Mouse (Mus musculus) forebrain, embryonic 11.5 days (tissue): ENCODE results near the gene Taf10. TPM values are rescaled to one million over a fixed set of nuclear protein-coding genes. Genes with fewer than 3 reads are reported as not detected.

ENCODE experiments used
- ATAC-seq: fragments of 200-750 bp; cut with Nextera tagmentation; replicated peaks from 2 replicates; pipeline ENCODE4 v1.8.0; 2017; ENCODE audit warnings: moderate TSS enrichment; ENCODE audit not compliant: low FRiP score
- DNase-seq: peaks from one replicate; pipeline ENCODE4 v3.0.0-alpha.2; 2017; ENCODE audit warnings: low spot score
- H3K27ac ChIP-seq: fragments of 300-500 bp; sonication (generic); 2 replicates; pipeline ENCODE4 v1.5.1; 2014; ENCODE audit warnings: low read depth, low read length
- H3K27me3 ChIP-seq: fragments of 300-500 bp; sonication (generic); 2 replicates; pipeline ENCODE4 v1.6.1; 2014; ENCODE audit warnings: mild to moderate bottlenecking, low read length, mixed read lengths; ENCODE audit not compliant: control insufficient read depth, insufficient read depth
- H3K36me3 ChIP-seq: fragments of 300-500 bp; sonication (generic); 2 replicates; pipeline ENCODE4 v1.6.1; 2014; ENCODE audit warnings: mild to moderate bottlenecking, low read length, moderate library complexity, mixed read lengths; ENCODE audit not compliant: control insufficient read depth, insufficient read depth
- H3K4me1 ChIP-seq: fragments of 300-500 bp; sonication (generic); replicated peaks from 2 replicates; pipeline ENCODE4 v1.6.1; 2014; ENCODE audit warnings: low read length, mixed read lengths; ENCODE audit not compliant: control insufficient read depth, insufficient read depth
- H3K4me2 ChIP-seq: fragments of 300-500 bp; sonication (generic); 2 replicates; pipeline ENCODE4 v1.6.1; 2014; ENCODE audit warnings: low read depth, mild to moderate bottlenecking, low read length, moderate library complexity, mixed read lengths; ENCODE audit not compliant: severe bottlenecking
- H3K4me3 ChIP-seq: fragments of 300-500 bp; sonication (generic); 2 replicates; pipeline ENCODE4 v1.5.1; 2014; ENCODE audit warnings: low read depth, low read length
- H3K9ac ChIP-seq: fragments of 300-500 bp; sonication (generic); 2 replicates; pipeline ENCODE4 v1.6.1; 2014; ENCODE audit warnings: low read length
- H3K9me3 ChIP-seq: fragments of 300-500 bp; sonication (generic); 2 replicates; pipeline ENCODE4 v1.6.1; 2016; ENCODE audit warnings: low read length, mixed read lengths; ENCODE audit not compliant: control insufficient read depth
- WGBS: fragments of 180-500 bp; shearing (Covaris S2); extraction: QIAGEN DNeasy Blood & Tissue Kit; methylation state at CpG from one replicate; pipeline ENCODE4 v1.1.7; 2014; 5-methylcytosine and 5-hydroxymethylcytosine counted together
- polyA plus RNA-seq: library from polyadenylated mRNA; unstranded; fragments of >200 nt; fragmentation: Nextera tagmentation; extraction: Ambion mirVana; gene quantifications from 2 replicates; pipeline ENCODE4 v1.2.1, GENCODE M21; 2014

Taf10 gene
- polyA plus RNA-seq, 1 experiment from 2014 or later = 196 TPM

GRCm38 (mm10) chr7:105767729-105768165, 23.6 kb upstream of the Taf10 start:
- Histone ChIP-seq H3K4me2 (no peak overlapping the region), H3K4me1 (peaks cover 2% of the 10 kb centered on the region; the same call in 1 of the 2 replicates), H3K27ac (0 out of 2 replicates have a peak overlapping the region, but pooled peaks have one; percentile 6), H3K4me3 (no peak overlapping the region), H3K36me3 (peaks cover 14% of the 10 kb centered on the region), H3K9ac (no peak overlapping the region), H3K9me3 (no peaks in the 10 kb centered on the region), H3K27me3 (peaks cover 16% of the 10 kb centered on the region)
- no peak for DNase-seq
- WGBS = 26% methylated on average over 6 of the region's 6 CpGs
- ATAC-seq = no peak

GRCm38 (mm10) chr7:105764331-105764730, 20.2 kb upstream of the Taf10 start:
- Histone ChIP-seq H3K36me3 (peaks cover 6% of the 10 kb centered on the region), H3K27me3 (peaks cover 24% of the 10 kb centered on the region), H3K4me3 (no peak overlapping the region), H3K9ac (no peak overlapping the region), H3K9me3 (no peaks in the 10 kb centered on the region), H3K4me2 (no peak overlapping the region), H3K4me1 (peaks cover 2% of the 10 kb centered on the region; the same call in 1 of the 2 replicates), H3K27ac (no peak overlapping the region)
- no peak for ATAC-seq
- DNase-seq = no peak
- WGBS = 88% methylated on average over 11 of the region's 11 CpGs

- Histone ChIP-seq H3K9ac (no peak overlapping the region), H3K4me1 (no peaks in the 10 kb centered on the region; the same call in 1 of the 2 replicates), H3K4me3 (no peak overlapping the region), H3K36me3 (peaks cover 15% of the 10 kb centered on the region), H3K4me2 (0 out of 2 replicates have a peak overlapping the region, but pooled peaks have one; percentile 11), H3K27me3 (peaks cover 24% of the 10 kb centered on the region), H3K27ac (no peak overlapping the region), H3K9me3 (no peaks in the 10 kb centered on the region)
- WGBS = 11% methylated on average over 55 of the region's 55 CpGs
- ATAC-seq (no peak; the same call in 1 of the 2 replicates), DNase-seq (peak; percentile 58)
These were observed 18.5 kb upstream of the Taf10 start for GRCm38 (mm10) chr7:105762517-105763270.

GRCm38 (mm10) chr7:105761813-105762484, 17.8 kb upstream of the Taf10 start:
- Histone ChIP-seq H3K4me3 (no peak overlapping the region), H3K9me3 (no peaks in the 10 kb centered on the region), H3K9ac (no peak overlapping the region), H3K36me3 (peaks cover 16% of the 10 kb centered on the region), H3K27ac (no peak overlapping the region), H3K4me1 (no peaks in the 10 kb centered on the region; the same call in 1 of the 2 replicates), H3K4me2 (0 out of 2 replicates have a peak overlapping the region, but pooled peaks have one; percentile 11), H3K27me3 (peaks cover 24% of the 10 kb centered on the region)
- DNase-seq = peak; percentile 65
- peak; percentile 19; the same call in 1 of the 2 replicates for ATAC-seq
- WGBS = 14% methylated on average over 51 of the region's 51 CpGs

GRCm38 (mm10) chr7:105753281-105753680, 9.1 kb upstream of the Taf10 start:
- Histone ChIP-seq H3K4me1 (0 out of 2 replicates have a peak, but pooled peaks cover 1% of the 10 kb centered on the region), H3K27me3 (no peaks in the 10 kb centered on the region), H3K9me3 (no peaks in the 10 kb centered on the region), H3K36me3 (peaks cover 18% of the 10 kb centered on the region; the same call in 1 of the 2 replicates), H3K4me2 (no peak overlapping the region), H3K27ac (no peak overlapping the region), H3K4me3 (no peak overlapping the region), H3K9ac (no peak overlapping the region)
- WGBS = 90% methylated on average over 10 of the region's 10 CpGs
- 0 out of 2 replicates have a peak, but pooled peaks have one; percentile 4 for ATAC-seq
- no peak for DNase-seq

- no peak for DNase-seq
- H3K36me3 ChIP-seq = peaks cover 16% of the 10 kb centered on the region; the same call in 1 of the 2 replicates
- H3K9me3 ChIP-seq = no peaks in the 10 kb centered on the region
- ATAC-seq = no peak; the same call in 1 of the 2 replicates
- H3K4me1 ChIP-seq = 0 out of 2 replicates have a peak, but pooled peaks cover 1% of the 10 kb centered on the region
- H3K9ac ChIP-seq = no peak overlapping the region
- no peak overlapping the region for H3K27ac ChIP-seq
- no peaks in the 10 kb centered on the region for H3K27me3 ChIP-seq
- H3K4me3 ChIP-seq = no peak overlapping the region
- H3K4me2 ChIP-seq = no peak overlapping the region
- WGBS = 90% methylated on average over 2 of the region's 2 CpGs
These were observed 8.6 kb upstream of the Taf10 start for GRCm38 (mm10) chr7:105752716-105753115.

GRCm38 (mm10) chr7:105751491-105752433, 7.6 kb upstream of the Taf10 start, which contains the start of gene Tpp1:
TSS of gene Tpp1 (minus strand) at chr7:105752235.
- Histone ChIP-seq H3K27ac (peak within 1 kb of the TSS; percentile 12; the same call in 1 of the 2 replicates), H3K36me3 (peaks cover 15% of the 10 kb centered on the region; the same call in 1 of the 2 replicates), H3K9ac (peak within 1 kb of the TSS; percentile 75), H3K4me1 (0 out of 2 replicates have a peak, but pooled peaks cover 1% of the 10 kb centered on the region), H3K9me3 (no peaks in the 10 kb centered on the region), H3K4me3 (peak within 1 kb of the TSS; percentile 53), H3K4me2 (peak within 1 kb of the TSS; percentile 92), H3K27me3 (no peaks in the 10 kb centered on the region)
- ATAC-seq = peak; percentile 96
- peak; percentile 88 for DNase-seq
- WGBS = 22% methylated on average over 20 of the region's 20 CpGs
